Mouse (Mus musculus) large intestine, adult 2 months (tissue): ENCODE results near the gene Adprm. TPM values are rescaled to one million over a fixed set of nuclear protein-coding genes. Genes with fewer than 3 reads are reported as not detected.

Experiments
- DNase-seq: peaks from one replicate; pipeline ENCODE4 v3.0.0-alpha.2; 2012; ENCODE audit warnings: low read depth, low spot score
- WGBS: fragments of 180-500 bp; shearing (Covaris S2); methylation state at CpG from one replicate; pipeline ENCODE4 v1.1.7; 2018; 5-methylcytosine and 5-hydroxymethylcytosine counted together
- polyA plus RNA-seq: library from polyadenylated mRNA; depleted of rRNA; stranded (reverse); fragments of >200 nt; gene quantifications from 2 replicates; pipeline ENCODE4 v1.2.3, GENCODE M21; 2012; rRNA removed

Gene Adprm
- polyA plus RNA-seq, 1 experiment, result 21.1 TPM

GRCm38 (mm10) chr11:66993674-66994073 is 58.7 kb downstream of the Adprm start:
- WGBS, result 14% methylated on average over 1 of the region's 1 CpGs
- DNase-seq, result no peak

- 82% methylated on average over 2 of the region's 2 CpGs for WGBS
- DNase-seq, result no peak
Observed at GRCm38 (mm10) chr11:66992150-66992549, 60.2 kb downstream of the Adprm start.

Other genes starting within 250 kb of the Adprm start
- gene Pirt, start 140.6 kb downstream of the Adprm start, polyA plus RNA-seq, result 2.4 and 3.1 TPM in 2 replicates
- gene Tmem238l, start 96.0 kb downstream of the Adprm start, polyA plus RNA-seq, result 242 and 363 TPM in 2 replicates
- 5.3 and 7.6 TPM in 2 replicates for gene Tmem220, start 27.4 kb downstream of the Adprm start, polyA plus RNA-seq
- gene Sco1, start 76 bp upstream of the Adprm start, polyA plus RNA-seq, result 13.1 and 13.4 TPM in 2 replicates
- 0.01 and 0.07 TPM in 2 replicates for gene Myh3, start 25.7 kb upstream of the Adprm start, polyA plus RNA-seq
- gene Myh2, start 118.4 kb upstream of the Adprm start, polyA plus RNA-seq, result 0.04 TPM in 1 of 2 replicates, not detected in the other
- gene Myh1, start 147.5 kb upstream of the Adprm start, polyA plus RNA-seq, result 0.02 TPM in 1 of 2 replicates, not detected in the other
- gene Myh4, start 185.4 kb upstream of the Adprm start, polyA plus RNA-seq, result 0.03 and 0.26 TPM in 2 replicates
- not detected in 2 replicates for gene Myh8, start 224.5 kb upstream of the Adprm start, polyA plus RNA-seq